In the genomic region with DNA sequence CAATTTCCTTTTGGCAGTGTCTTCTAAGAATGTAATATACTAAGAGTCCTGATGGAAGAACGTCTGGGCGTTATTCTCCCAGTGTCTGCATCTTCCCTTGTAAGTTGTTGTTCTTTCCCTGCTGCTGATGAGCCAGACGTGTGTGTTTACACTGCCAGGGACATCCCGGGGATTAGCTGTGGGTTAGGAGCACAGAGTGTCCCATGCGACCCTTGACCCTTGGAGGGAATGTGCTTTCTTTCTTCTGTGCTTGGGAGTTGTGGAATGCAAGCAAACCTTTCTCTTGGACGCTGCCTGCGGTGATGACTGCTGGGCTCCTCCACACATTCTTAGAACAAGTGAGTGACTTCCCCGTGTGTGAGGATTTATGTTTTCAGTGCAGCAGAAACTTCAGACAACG, we compare ENCODE assay signal across 13 mouse cellular contexts.
DNase-seq lines count a peak whose midpoint lies in the region; ATAC-seq lines count a peak whose summit lies in the region.
"Had no signal": no experiment of that assay in that cellular context is flagged by ENCODE, and none has a peak within 500 bp of the region (broad histone marks: within the 10 kb centered on the region; RNA-seq: fewer than 3 reads in every experiment).

No protein-coding gene starts in this region.

- H3K9ac ChIP-seq in midbrain, embryonic 11.5 days (ENCODE audit: low read length): no peak overlapping the region
- H3K9ac ChIP-seq in midbrain, embryonic 16.5 days (ENCODE audit: low read depth, low read length): no peak overlapping the region
- no peak overlapping the region for H3K9ac ChIP-seq in kidney, embryonic 15.5 days

- 6% methylated on average over 9 of the region's 9 CpGs for WGBS in midbrain, embryonic 11.5 days
- 3% methylated on average over 9 of the region's 9 CpGs for WGBS in midbrain, embryonic 16.5 days
- WGBS in kidney, embryonic 15.5 days: 15% methylated on average over 9 of the region's 9 CpGs

- H3K27ac ChIP-seq in midbrain, embryonic 11.5 days (ENCODE audit: low read depth, low read length): no peak overlapping the region
- no peak overlapping the region for H3K27ac ChIP-seq in midbrain, embryonic 16.5 days (ENCODE audit: low read length)
- no peak overlapping the region for H3K27ac ChIP-seq in kidney, embryonic 15.5 days
- H3K27ac ChIP-seq: left cerebral cortex, adult 2 months; macrophage had no signal

- peaks cover 3% of the 10 kb centered on the region for H3K4me1 ChIP-seq in midbrain, embryonic 11.5 days (ENCODE audit: control insufficient read depth, insufficient read depth, low read length)
- H3K4me1 ChIP-seq in midbrain, embryonic 16.5 days (ENCODE audit: control insufficient read depth, insufficient read depth, low read length): no peaks in the 10 kb centered on the region
- peaks cover 5% of the 10 kb centered on the region; the same call in 1 of the 2 replicates for H3K4me1 ChIP-seq in kidney, embryonic 15.5 days

- DNase-seq in midbrain, embryonic 11.5 days (ENCODE audit: low spot score, missing footprints): peak; percentile 89
- peak; percentile 79 for DNase-seq in embryo, embryonic 9.5 days (ENCODE audit: extremely low spot score)
- peak; percentile 15 for DNase-seq in retina, embryonic 14.5 days (ENCODE audit: low spot score)
- no peak for DNase-seq in spleen, postnatal 4 days (ENCODE audit: low spot score in 2 of 2)
- no peak for DNase-seq in layer of hippocampus, adult 18-20 months (ENCODE audit: low spot score in 2 of 2)
- DNase-seq in MN1 (ENCODE audit: low spot score): no peak
- DNase-seq: adrenal gland, adult 8-10 months; cerebellum, adult 2 months; heart, adult 18-20 months had no signal

- H3K27me3 ChIP-seq in midbrain, embryonic 11.5 days (ENCODE audit: control insufficient read depth, insufficient read depth, low read length): no peaks in the 10 kb centered on the region
- no peaks in the 10 kb centered on the region for H3K27me3 ChIP-seq in midbrain, embryonic 16.5 days (ENCODE audit: control insufficient read depth, insufficient read depth, low read depth, low read length)
- H3K27me3 ChIP-seq in kidney, embryonic 15.5 days: no peaks in the 10 kb centered on the region

- no peak overlapping the region for H3K4me3 ChIP-seq in midbrain, embryonic 11.5 days (ENCODE audit: low read depth, low read length)
- no peak overlapping the region for H3K4me3 ChIP-seq in midbrain, embryonic 16.5 days (ENCODE audit: low read depth, low read length)
- H3K4me3 ChIP-seq in kidney, embryonic 15.5 days (replicated peaks): no peak overlapping the region
- H3K4me3 ChIP-seq: left cerebral cortex, adult 2 months had no signal

- H3K4me2 ChIP-seq in midbrain, embryonic 11.5 days: no peak overlapping the region
- no peak overlapping the region for H3K4me2 ChIP-seq in midbrain, embryonic 16.5 days (ENCODE audit: low read length)
- no peak overlapping the region for H3K4me2 ChIP-seq in kidney, embryonic 15.5 days

- no peaks in the 10 kb centered on the region for H3K9me3 ChIP-seq in midbrain, embryonic 11.5 days (ENCODE audit: control insufficient read depth, low read length)
- no peaks in the 10 kb centered on the region for H3K9me3 ChIP-seq in midbrain, embryonic 16.5 days (replicated peaks; ENCODE audit: control insufficient read depth, low read length, poor library complexity, severe bottlenecking)
- no peaks in the 10 kb centered on the region for H3K9me3 ChIP-seq in kidney, embryonic 15.5 days (replicated peaks)

- no peaks in the 10 kb centered on the region for H3K36me3 ChIP-seq in midbrain, embryonic 11.5 days (ENCODE audit: control insufficient read depth, insufficient read depth, low read length)
- H3K36me3 ChIP-seq in midbrain, embryonic 16.5 days (ENCODE audit: control insufficient read depth, insufficient read depth, low read length): no peaks in the 10 kb centered on the region
- no peaks in the 10 kb centered on the region for H3K36me3 ChIP-seq in kidney, embryonic 15.5 days

- 0 out of 2 replicates have a peak, but pooled peaks have one; percentile 46 for ATAC-seq in midbrain, embryonic 11.5 days (ENCODE audit: low FRiP score)
- no peak for ATAC-seq in midbrain, embryonic 16.5 days
- ATAC-seq in kidney, embryonic 15.5 days (replicated peaks; ENCODE audit: low FRiP score): 0 out of 2 replicates have a peak, but pooled peaks have one; percentile 36

Comparison
In these comparisons a context has a peak if more than half of its experiments do, and no peak if none do; other contexts are left out.
1. DNase-seq: peak in midbrain, embryonic 11.5 days (single experiment), embryo, embryonic 9.5 days (single experiment) and retina, embryonic 14.5 days (single experiment); none in spleen, postnatal 4 days (0 of 2), layer of hippocampus, adult 18-20 months (0 of 2) and MN1 (single experiment).